Mouse (Mus musculus) CD4-positive, CD25-positive, alpha-beta regulatory T cell, adult 4 months (primary cell): ENCODE results near the gene Dao. TPM values are rescaled to one million over a fixed set of nuclear protein-coding genes. Genes with fewer than 3 reads are reported as not detected.

ENCODE experiments used
- ATAC-seq: one replicate; pipeline ENCODE4 v1.8.0; 2017
- polyA plus RNA-seq, 2 experiments: library from polyadenylated mRNA; unstranded; fragments of 100-300 nt; shearing (Covaris generic); gene quantifications; one replicate each; pipeline ENCODE4 v1.2.1; 2017

The Dao gene
- polyA plus RNA-seq: 1 to 10 TPM in 1 of 2 experiments, under 1 TPM in 1; 0.56 to 1.4 TPM

GRCm38 (mm10) chr5:114003542-114003941 is at the start of gene Dao:
Gene Dao (plus strand): TSS chr5:114003703.
- no peak for ATAC-seq

- peak; percentile 76 for ATAC-seq
These were observed 49.1 kb upstream of the Dao start for GRCm38 (mm10) chr5:113954421-113954820.

GRCm38 (mm10) chr5:113955281-113955680 is 48.2 kb upstream of the Dao start:
- no peak for ATAC-seq

- ATAC-seq: no peak
These were observed 47.8 kb upstream of the Dao start for GRCm38 (mm10) chr5:113955691-113956090.

- peak; percentile 74 for ATAC-seq
These were observed 47.0 kb upstream of the Dao start for GRCm38 (mm10) chr5:113956510-113956909.

GRCm38 (mm10) chr5:113959039-113959438 is 44.5 kb upstream of the Dao start:
- no peak for ATAC-seq

- ATAC-seq: no peak
These were observed 43.1 kb upstream of the Dao start for GRCm38 (mm10) chr5:113960416-113960815.

- ATAC-seq: no peak
These were observed 41.7 kb upstream of the Dao start for GRCm38 (mm10) chr5:113961776-113962175.

GRCm38 (mm10) chr5:113964972-113965371 is 38.5 kb upstream of the Dao start:
- no peak for ATAC-seq

- no peak for ATAC-seq
These were observed 37.8 kb upstream of the Dao start for GRCm38 (mm10) chr5:113965659-113966185.

GRCm38 (mm10) chr5:113966452-113967150 is 36.9 kb upstream of the Dao start:
- ATAC-seq: no peak

GRCm38 (mm10) chr5:113968371-113968770 is 35.1 kb upstream of the Dao start:
- no peak for ATAC-seq

GRCm38 (mm10) chr5:113971434-113971960 is 32.0 kb upstream of the Dao start:
- no peak for ATAC-seq

- ATAC-seq: no peak
These were observed 30.7 kb upstream of the Dao start for GRCm38 (mm10) chr5:113972589-113973515.

- ATAC-seq: no peak
These were observed 29.7 kb upstream of the Dao start for GRCm38 (mm10) chr5:113973790-113974189.

GRCm38 (mm10) chr5:113974576-113974975 is 28.9 kb upstream of the Dao start:
- ATAC-seq: no peak

GRCm38 (mm10) chr5:113975538-113976215 is 27.8 kb upstream of the Dao start:
- ATAC-seq: no peak

GRCm38 (mm10) chr5:113976597-113976996 is 26.9 kb upstream of the Dao start:
- ATAC-seq: no peak

GRCm38 (mm10) chr5:113977309-113977708 is 26.2 kb upstream of the Dao start:
- no peak for ATAC-seq

- no peak for ATAC-seq
These were observed 23.0 kb upstream of the Dao start for GRCm38 (mm10) chr5:113980511-113980910.

GRCm38 (mm10) chr5:113981171-113981570 is 22.3 kb upstream of the Dao start:
- ATAC-seq: no peak

GRCm38 (mm10) chr5:113981843-113982242 is 21.7 kb upstream of the Dao start:
- no peak for ATAC-seq

GRCm38 (mm10) chr5:113983541-113983940 is 20.0 kb upstream of the Dao start:
- ATAC-seq: no peak
